Mouse (Mus musculus) limb, embryonic 12.5 days (tissue): ENCODE measurements around the gene Map7. TPM values are rescaled to one million over a fixed set of nuclear protein-coding genes. Genes with fewer than 3 reads are reported as not detected.

Source experiments
- ATAC-seq: fragments of 200-750 bp; cut with Nextera tagmentation; 2 replicates; pipeline ENCODE4 v1.8.0; 2017; ENCODE audit warnings: low read depth, moderate TSS enrichment; ENCODE audit not compliant: insufficient number of reproducible peaks, insufficient read depth, low FRiP score, low TSS enrichment
- H3K27ac ChIP-seq: fragments of 300-500 bp; sonication (generic); 2 replicates; pipeline ENCODE4 v1.5.1; 2016; ENCODE audit warnings: mild to moderate bottlenecking, moderate library complexity
- H3K27me3 ChIP-seq: fragments of 300-500 bp; sonication (generic); 2 replicates; pipeline ENCODE4 v1.6.1; 2016; ENCODE audit warnings: mild to moderate bottlenecking, moderate library complexity
- H3K36me3 ChIP-seq: fragments of 300-500 bp; sonication (generic); 2 replicates; pipeline ENCODE4 v1.6.1; 2016; ENCODE audit warnings: mild to moderate bottlenecking, moderate library complexity
- H3K4me1 ChIP-seq: fragments of 300-500 bp; sonication (generic); replicated peaks from 2 replicates; pipeline ENCODE4 v1.6.1; 2016
- H3K4me2 ChIP-seq: fragments of 300-500 bp; sonication (generic); 2 replicates; pipeline ENCODE4 v1.6.1; 2016; ENCODE audit warnings: mild to moderate bottlenecking, moderate library complexity
- H3K4me3 ChIP-seq: fragments of 300-500 bp; sonication (generic); replicated peaks from 2 replicates; pipeline ENCODE4 v1.5.1; 2016; ENCODE audit warnings: mild to moderate bottlenecking
- H3K9ac ChIP-seq: fragments of 300-500 bp; sonication (generic); replicated peaks from 2 replicates; pipeline ENCODE4 v1.6.1; 2016; ENCODE audit warnings: mild to moderate bottlenecking, moderate library complexity
- H3K9me3 ChIP-seq: fragments of 300-500 bp; sonication (generic); 2 replicates; pipeline ENCODE4 v1.6.1; 2016; ENCODE audit warnings: mild to moderate bottlenecking, moderate library complexity
- WGBS: fragments of 180-500 bp; shearing (Covaris S2); methylation state at CpG from one replicate; pipeline ENCODE4 v1.1.7; 2016; 5-methylcytosine and 5-hydroxymethylcytosine counted together
- polyA plus RNA-seq: library from polyadenylated mRNA; unstranded; fragments of >200 nt; fragmentation: Nextera tagmentation; extraction: Ambion mirVana; gene quantifications from 2 replicates; pipeline ENCODE4 v1.2.1, GENCODE M21; 2016

The Map7 gene
- polyA plus RNA-seq, 1 experiment from 2014 or later, result 3.5 TPM

GRCm38 (mm10) chr10:20155401-20155800 is 7.1 kb downstream of the Map7 start:
- no peaks in the 10 kb centered on the region for H3K36me3 ChIP-seq
- no peaks in the 10 kb centered on the region for H3K4me1 ChIP-seq
- no peak overlapping the region for H3K4me2 ChIP-seq
- no peak overlapping the region for H3K4me3 ChIP-seq
- ATAC-seq, result no peak
- WGBS, result 84% methylated on average over 7 of the region's 7 CpGs
- H3K27me3 ChIP-seq, result peaks cover 4% of the 10 kb centered on the region
- H3K9ac ChIP-seq, result no peak overlapping the region
- no peaks in the 10 kb centered on the region for H3K9me3 ChIP-seq
- no peak overlapping the region for H3K27ac ChIP-seq

GRCm38 (mm10) chr10:20157021-20157726 is 8.9 kb downstream of the Map7 start:
- Histone ChIP-seq H3K27me3 (no peaks in the 10 kb centered on the region; the same call in 1 of the 2 replicates), H3K4me3 (no peak overlapping the region), H3K9me3 (no peaks in the 10 kb centered on the region), H3K4me2 (no peak overlapping the region), H3K27ac (no peak overlapping the region), H3K36me3 (no peaks in the 10 kb centered on the region), H3K4me1 (peaks cover 3% of the 10 kb centered on the region; the same call in 1 of the 2 replicates), H3K9ac (no peak overlapping the region)
- WGBS, result 85% methylated on average over 8 of the region's 8 CpGs
- ATAC-seq, result no peak

- H3K4me3 ChIP-seq, result no peak overlapping the region
Observed at GRCm38 (mm10) chr10:20158756-20159155, 10.5 kb downstream of the Map7 start.

DNA sequence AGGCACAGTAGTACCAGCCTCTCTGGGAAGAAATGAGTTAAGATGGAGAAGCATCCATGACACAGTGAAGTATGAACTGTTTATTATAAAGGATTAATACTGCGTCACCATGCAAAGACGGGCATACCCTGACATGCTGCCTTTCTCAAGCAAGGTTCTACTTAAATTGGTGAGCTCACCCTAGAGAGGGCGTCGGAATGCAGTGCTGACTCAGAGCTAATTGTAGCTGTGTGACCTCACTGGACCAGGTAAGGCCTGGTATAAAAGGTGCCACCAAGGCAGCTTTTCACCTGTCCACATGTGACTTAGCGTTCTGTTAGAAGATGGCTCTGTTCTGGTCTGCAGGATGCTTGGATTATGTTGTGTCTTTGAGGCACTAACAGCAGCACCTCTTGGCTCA is 11.0 kb downstream of the Map7 start:
- Histone ChIP-seq H3K4me1 (peaks cover 8% of the 10 kb centered on the region; the same call in 1 of the 2 replicates), H3K36me3 (no peaks in the 10 kb centered on the region), H3K4me3 (no peak overlapping the region), H3K4me2 (no peak overlapping the region), H3K27ac (no peak overlapping the region), H3K9me3 (no peaks in the 10 kb centered on the region), H3K9ac (no peak overlapping the region), H3K27me3 (no peaks in the 10 kb centered on the region)
- 89% methylated on average over 5 of the region's 5 CpGs for WGBS
- ATAC-seq, result no peak

More at GRCm38 (mm10) chr10:20158756-20159155, 10.5 kb downstream of the Map7 start:
- Histone ChIP-seq H3K27me3 (no peaks in the 10 kb centered on the region), H3K9ac (no peak overlapping the region), H3K4me1 (peaks cover 8% of the 10 kb centered on the region; the same call in 1 of the 2 replicates), H3K36me3 (no peaks in the 10 kb centered on the region), H3K27ac (no peak overlapping the region), H3K9me3 (no peaks in the 10 kb centered on the region), H3K4me2 (no peak overlapping the region)
- ATAC-seq, result no peak
- WGBS, result 56% methylated on average over 4 of the region's 4 CpGs

- no peaks in the 10 kb centered on the region for H3K36me3 ChIP-seq
- H3K27me3 ChIP-seq, result no peaks in the 10 kb centered on the region
- WGBS, result 66% methylated on average over 8 of the region's 8 CpGs
- H3K9me3 ChIP-seq, result no peaks in the 10 kb centered on the region
- H3K4me2 ChIP-seq, result no peak overlapping the region
- ATAC-seq, result no peak
- no peak overlapping the region for H3K4me3 ChIP-seq
- H3K27ac ChIP-seq, result no peak overlapping the region
- H3K9ac ChIP-seq, result no peak overlapping the region
- H3K4me1 ChIP-seq, result peaks cover 8% of the 10 kb centered on the region; the same call in 1 of the 2 replicates
Observed at GRCm38 (mm10) chr10:20160914-20161313, 12.6 kb downstream of the Map7 start.

DNA sequence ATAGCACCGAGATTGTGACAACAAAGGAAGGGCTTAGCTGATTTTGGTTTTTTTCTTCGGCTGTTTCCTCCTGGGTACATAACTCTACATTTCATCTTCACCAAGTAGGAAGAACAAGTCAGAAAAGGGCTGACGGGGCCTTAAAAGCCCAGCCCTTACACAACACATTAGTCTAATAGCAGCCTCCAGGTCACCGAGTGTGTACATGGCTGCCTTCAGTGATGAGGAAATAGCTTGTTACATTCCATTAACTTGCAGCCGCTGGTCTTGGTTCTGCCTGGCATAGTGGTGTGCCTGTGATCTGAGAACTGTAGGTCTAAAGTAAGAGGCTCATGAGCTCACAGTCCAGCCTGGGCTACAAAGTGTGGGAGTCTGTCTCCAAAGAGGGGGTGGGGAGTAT is 16.5 kb downstream of the Map7 start:
- 0 out of 2 replicates have a peak, but pooled peaks cover 5% of the 10 kb centered on the region for H3K27me3 ChIP-seq
- 81% methylated on average over 5 of the region's 5 CpGs for WGBS

GRCm38 (mm10) chr10:20166797-20167196 is 18.5 kb downstream of the Map7 start:
- 50% methylated on average over 11 of the region's 11 CpGs for WGBS
- Histone ChIP-seq H3K27me3 (0 out of 2 replicates have a peak, but pooled peaks cover 5% of the 10 kb centered on the region), H3K9me3 (no peaks in the 10 kb centered on the region), H3K4me3 (no peak overlapping the region), H3K27ac (no peak overlapping the region), H3K36me3 (no peaks in the 10 kb centered on the region), H3K4me2 (no peak overlapping the region), H3K4me1 (peaks cover 32% of the 10 kb centered on the region), H3K9ac (no peak overlapping the region)
- no peak for ATAC-seq

More for the DNA sequence above, 16.5 kb downstream of the Map7 start:
- no peaks in the 10 kb centered on the region for H3K36me3 ChIP-seq
- no peaks in the 10 kb centered on the region for H3K9me3 ChIP-seq
- no peak overlapping the region for H3K27ac ChIP-seq
- H3K4me3 ChIP-seq, result no peak overlapping the region
- peaks cover 15% of the 10 kb centered on the region for H3K4me1 ChIP-seq
- ATAC-seq, result no peak
- H3K9ac ChIP-seq, result no peak overlapping the region
- no peak overlapping the region for H3K4me2 ChIP-seq

GRCm38 (mm10) chr10:20167467-20167866 is 19.2 kb downstream of the Map7 start:
- Histone ChIP-seq H3K36me3 (no peaks in the 10 kb centered on the region), H3K9me3 (no peaks in the 10 kb centered on the region), H3K4me1 (peaks cover 30% of the 10 kb centered on the region), H3K27ac (no peak overlapping the region), H3K4me2 (no peak overlapping the region), H3K27me3 (0 out of 2 replicates have a peak, but pooled peaks cover 5% of the 10 kb centered on the region), H3K9ac (no peak overlapping the region), H3K4me3 (no peak overlapping the region)
- no peak for ATAC-seq
- 97% methylated on average over 4 of the region's 4 CpGs for WGBS

DNA sequence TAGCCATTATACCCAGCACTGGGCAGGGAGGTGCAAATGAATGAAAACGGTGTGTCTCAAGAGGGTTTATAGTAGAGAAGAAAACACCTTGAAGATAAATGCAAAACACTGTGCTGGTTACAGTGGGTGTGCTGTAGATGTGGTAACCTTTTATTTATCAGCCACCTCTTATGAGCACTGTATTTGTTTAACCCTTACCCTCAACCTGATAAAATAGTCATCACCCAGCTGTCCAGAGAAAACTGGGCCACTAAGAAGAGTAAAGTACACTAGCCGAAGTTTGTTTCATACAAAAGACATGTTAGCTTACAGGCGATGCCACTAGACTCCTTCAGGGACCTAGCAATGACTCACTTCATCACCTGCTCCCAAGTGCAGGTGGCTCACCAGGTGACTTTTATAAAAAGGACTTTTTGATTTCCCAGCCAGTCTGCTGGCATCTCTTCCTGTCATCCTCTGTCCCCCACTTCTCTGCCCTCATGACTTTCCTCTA is 21.0 kb downstream of the Map7 start:
- no peak overlapping the region for H3K4me2 ChIP-seq
- H3K4me3 ChIP-seq, result no peak overlapping the region
- peaks cover 26% of the 10 kb centered on the region for H3K4me1 ChIP-seq
- no peak overlapping the region for H3K9ac ChIP-seq
- H3K27ac ChIP-seq, result no peak overlapping the region
- 0 out of 2 replicates have a peak, but pooled peaks cover 5% of the 10 kb centered on the region for H3K27me3 ChIP-seq
- ATAC-seq, result no peak
- 93% methylated on average over 3 of the region's 3 CpGs for WGBS
- H3K36me3 ChIP-seq, result no peaks in the 10 kb centered on the region
- H3K9me3 ChIP-seq, result no peaks in the 10 kb centered on the region

DNA sequence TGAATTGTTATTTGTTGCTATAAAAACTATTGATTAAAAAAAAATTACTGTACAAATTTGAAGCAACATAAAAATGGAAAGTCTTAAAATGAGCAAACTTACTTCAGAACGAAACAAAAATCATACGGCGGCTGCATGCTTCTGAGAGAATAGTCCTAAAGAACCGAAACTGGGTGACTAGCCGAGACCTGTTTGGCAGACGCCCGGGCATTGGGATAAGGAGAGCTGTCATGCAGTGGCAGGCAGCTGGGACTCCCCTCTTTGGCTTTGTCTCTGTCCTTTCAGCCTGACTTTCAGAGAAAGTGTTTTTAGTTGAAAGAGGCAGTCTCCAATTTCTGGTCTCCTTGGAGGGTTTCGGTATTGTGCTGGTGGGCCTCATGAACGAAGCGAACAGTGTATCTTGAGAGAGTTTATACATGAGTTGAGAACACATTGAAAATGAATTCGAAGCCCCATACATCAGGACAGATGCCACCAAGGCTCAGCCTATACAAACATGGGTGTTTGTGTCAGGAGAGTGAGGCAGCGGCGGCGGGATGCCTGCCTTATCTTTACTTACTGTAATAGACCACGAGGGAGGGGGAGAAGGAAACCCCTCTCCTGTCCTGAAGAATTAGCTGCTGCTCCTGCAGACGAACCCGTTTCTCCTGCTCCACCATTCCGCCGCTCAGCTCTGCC is 21.8 kb downstream of the Map7 start:
- no peak for ATAC-seq
- peaks cover 26% of the 10 kb centered on the region for H3K4me1 ChIP-seq
- WGBS, result 33% methylated on average over 19 of the region's 19 CpGs
- peak overlapping the region; percentile 52 for H3K4me2 ChIP-seq
- H3K4me3 ChIP-seq, result peak overlapping the region; percentile 19; the same call in 1 of the 2 replicates
- 0 out of 2 replicates have a peak, but pooled peaks cover 5% of the 10 kb centered on the region for H3K27me3 ChIP-seq
- H3K27ac ChIP-seq, result 0 out of 2 replicates have a peak overlapping the region, but pooled peaks have one; percentile 8
- no peaks in the 10 kb centered on the region for H3K9me3 ChIP-seq
- H3K9ac ChIP-seq, result no peak overlapping the region
- no peaks in the 10 kb centered on the region for H3K36me3 ChIP-seq

DNA sequence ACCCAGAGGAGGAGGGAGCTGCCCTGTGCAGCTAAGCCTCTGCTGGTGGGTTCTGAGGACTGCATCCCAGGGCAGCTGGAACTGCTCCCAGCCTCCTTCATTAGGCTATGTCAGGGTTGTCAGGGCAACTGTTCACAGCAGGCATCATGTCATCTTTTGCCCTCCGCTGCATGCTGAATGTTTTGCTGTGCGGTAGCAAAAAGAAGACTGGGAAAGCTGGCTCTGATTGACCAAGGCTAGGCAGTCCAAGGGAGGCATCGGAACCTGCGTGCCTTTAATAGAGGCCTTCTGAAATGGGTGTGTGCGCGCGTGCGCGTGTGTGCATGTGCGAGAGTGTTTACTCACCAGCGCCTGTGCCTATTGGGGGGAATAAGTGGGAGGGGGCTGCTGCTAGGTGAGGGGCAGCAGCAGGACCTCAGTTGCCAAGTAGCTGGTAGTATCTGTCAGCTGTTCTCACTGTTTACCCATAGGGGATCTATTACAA is 22.4 kb downstream of the Map7 start:
- H3K4me1 ChIP-seq, result peaks cover 26% of the 10 kb centered on the region
- H3K36me3 ChIP-seq, result no peaks in the 10 kb centered on the region
- 0 out of 2 replicates have a peak, but pooled peaks cover under 1% of the 10 kb centered on the region for H3K9me3 ChIP-seq
- WGBS, result 53% methylated on average over 11 of the region's 11 CpGs
- peak overlapping the region; percentile 52 for H3K4me2 ChIP-seq
- ATAC-seq, result peak; percentile 83
- H3K27ac ChIP-seq, result 0 out of 2 replicates have a peak overlapping the region, but pooled peaks have one; percentile 17
- H3K4me3 ChIP-seq, result peak overlapping the region; percentile 19; the same call in 1 of the 2 replicates
- 0 out of 2 replicates have a peak, but pooled peaks cover 5% of the 10 kb centered on the region for H3K27me3 ChIP-seq
- no peak overlapping the region for H3K9ac ChIP-seq
